Mouse (Mus musculus) ES-Bruce4 (cell line): ENCODE measurements around the gene Ceacam10.

Experiments
- CTCF ChIP-seq: IDR thresholded peaks from one replicate; pipeline ENCODE4 v1.8.1; 2011; ENCODE audit warnings: low read depth, low read length
- POLR2A ChIP-seq: IDR thresholded peaks from one replicate; pipeline ENCODE4 v1.8.1; 2011; ENCODE audit warnings: low read length; ENCODE audit not compliant: insufficient read depth

- no peak for TF ChIP-seq POLR2A
- TF ChIP-seq CTCF, result no peak
Observed at GRCm38 (mm10) chr7:24802149-24802767, 25.3 kb downstream of the Ceacam10 start.
